Mouse (Mus musculus): ENCODE data around the gene Atxn7l3b. TPM values are rescaled to one million over a fixed set of nuclear protein-coding genes. Genes with fewer than 3 reads are reported as not detected.

Gene Atxn7l3b
- total and polyA plus RNA-seq, 3 experiments: 34.0 to 55.4 (median 53.8) TPM

DNA sequence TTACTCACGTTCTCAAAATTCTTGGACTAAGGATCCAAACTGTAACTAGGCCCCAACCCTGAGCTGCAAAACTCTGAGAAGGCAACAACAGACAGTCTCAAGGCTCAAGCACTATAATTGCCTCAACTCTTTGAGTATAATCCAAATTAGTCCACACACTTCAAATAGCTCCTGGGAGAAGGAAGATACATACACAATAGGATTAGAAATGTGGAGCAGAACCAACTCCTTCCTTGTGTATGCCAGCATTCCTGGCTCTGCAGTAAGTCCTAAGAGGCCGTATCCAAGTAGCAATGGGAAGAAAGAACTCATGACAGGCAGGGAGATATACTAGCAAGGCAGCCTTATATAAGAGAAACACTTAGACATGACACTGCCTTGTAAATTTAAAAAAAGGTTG is 2.5 kb downstream of the Atxn7l3b start:
- no peak for DNase-seq (ENCODE audit: extremely low read depth)
- Histone ChIP-seq H3K9ac (ENCODE audit: insufficient read depth, low read depth) (peak overlapping the region; percentile 60), H3K27me3 (replicated peaks) (no peaks in the 10 kb centered on the region), H3K79me2 (replicated peaks; ENCODE audit: control insufficient read depth, extremely low read depth, insufficient read depth, poor library complexity, severe bottlenecking) (peaks cover 34% of the 10 kb centered on the region), H3K4me2 (ENCODE audit: insufficient read depth, low read depth, poor library complexity, severe bottlenecking) (peak overlapping the region; percentile 81), H3K36me3 (replicated peaks in 1 of 2; ENCODE audit: control insufficient read depth in 1 of 2, insufficient read depth in 1 of 2, low read length in 1 of 2) (peaks cover 11 to 29% of the 10 kb centered on the region in 2 experiments), H3K4me1 (ENCODE audit: control insufficient read depth in 1 of 2, insufficient read depth in 2 of 2) (peaks cover 2 to 39% of the 10 kb centered on the region in 2 experiments; a peak in 3 of 4 replicates), H3K9me3 (replicated peaks; ENCODE audit: low read length) (no peaks in the 10 kb centered on the region), H3K27ac (ENCODE audit: insufficient read depth, low read depth) (no peak overlapping the region), H3K4me3 (replicated peaks in 1 of 3; ENCODE audit: low read depth in 2 of 3, low read length in 2 of 3, poor library complexity in 1 of 3) (peak overlapping the region in 1 of 3 experiments; percentile 32)
- no peak for TF ChIP-seq MYC (IDR thresholded peaks at IDR 0.05; ENCODE audit: low read depth, low read length)
- in situ Hi-C loops (cut with MboI; ENCODE audit: low pct_ligation_motif_present, low pct_unique_long_range_greater_than_20kb, low sequenced_read_pairs) (no loop called here), dilution Hi-C loops (cut with MboI; ENCODE audit: extremely low pct_ligation_motif_present, extremely low pct_unique_long_range_greater_than_20kb, low sequenced_read_pairs) (no loop called here)

DNA sequence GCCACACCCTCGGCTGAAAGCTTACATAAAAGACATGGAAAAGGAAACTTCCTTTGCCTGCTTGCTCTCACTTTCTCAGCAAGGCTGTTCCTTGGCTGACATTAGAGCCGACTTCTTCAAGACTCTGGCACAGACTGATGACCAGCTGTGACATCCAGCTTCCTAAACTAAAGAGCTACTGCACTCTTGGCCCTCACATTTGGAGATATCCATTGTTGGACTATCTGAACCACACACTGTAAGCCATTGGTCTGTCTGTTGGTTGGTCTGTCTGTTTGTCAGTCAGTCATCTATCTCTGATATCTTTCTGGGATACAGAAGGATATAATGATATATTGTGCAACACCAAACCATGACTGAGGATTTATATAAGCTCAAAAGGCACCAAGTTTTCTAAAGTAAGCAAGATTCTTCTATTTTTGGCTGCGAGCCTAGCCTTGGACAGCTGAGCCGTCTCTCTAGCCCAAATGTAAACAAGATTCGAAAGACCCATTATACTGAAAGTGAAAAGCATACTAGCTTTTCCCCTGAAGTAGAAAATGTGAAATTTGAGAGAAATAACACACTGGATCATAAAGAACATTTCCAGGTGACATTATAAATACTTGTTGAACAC is 12.1 kb downstream of the Atxn7l3b start:
- no peaks in the 10 kb centered on the region for H3K9me3 ChIP-seq (replicated peaks; ENCODE audit: low read length)
- H3K4me2 ChIP-seq (ENCODE audit: insufficient read depth, low read depth, poor library complexity, severe bottlenecking): no peak overlapping the region
- in situ Hi-C loops (cut with MboI; ENCODE audit: low pct_ligation_motif_present, low pct_unique_long_range_greater_than_20kb, low sequenced_read_pairs): no loop called here
- no peak for TF ChIP-seq MAFK (IDR thresholded peaks at IDR 0.05; ENCODE audit: insufficient replicate concordance, low read length)
- no peak for TF ChIP-seq USF2 (conservative IDR thresholded peaks at IDR 0.05; ENCODE audit: low read depth, low read length)
- no peak for TF ChIP-seq RCOR1 (conservative IDR thresholded peaks at IDR 0.05; ENCODE audit: low read depth, low read length)
- no peak for TF ChIP-seq HCFC1 (IDR thresholded peaks at IDR 0.05; ENCODE audit: low read depth, low read length)
- no peak for TF ChIP-seq POLR2AphosphoS2 (IDR thresholded peaks at IDR 0.05; ENCODE audit: low read depth, low read length)
- no peak for TF ChIP-seq SIN3A (IDR thresholded peaks at IDR 0.05; ENCODE audit: low read length)
- TF ChIP-seq BHLHE40 (IDR thresholded peaks at IDR 0.05; ENCODE audit: low read depth, low read length): no peak
- TF ChIP-seq RAD21 (IDR thresholded peaks at IDR 0.05; ENCODE audit: low read depth, low read length): no peak
- TF ChIP-seq CTCF (conservative IDR thresholded peaks at IDR 0.05 in 1 of 2, IDR thresholded peaks at IDR 0.05 in 1 of 2; ENCODE audit: low read depth in 2 of 2, low read length in 2 of 2): no peak
- TF ChIP-seq EP300 (IDR thresholded peaks at IDR 0.05; ENCODE audit: low read length): no peak
- no peak for TF ChIP-seq PAX5 (IDR thresholded peaks at IDR 0.05; ENCODE audit: low read length)
- no peak for TF ChIP-seq MYC (IDR thresholded peaks at IDR 0.05; ENCODE audit: low read depth, low read length)
- no peak for TF ChIP-seq JUN (IDR thresholded peaks at IDR 0.05; ENCODE audit: insufficient read depth, low read depth, low read length)
- TF ChIP-seq ZNF384 (IDR thresholded peaks at IDR 0.05; ENCODE audit: low read depth, low read length): no peak
- H3K36me3 ChIP-seq (replicated peaks in 1 of 2; ENCODE audit: control insufficient read depth in 1 of 2, insufficient read depth in 1 of 2, low read length in 1 of 2): peaks cover 0 to under 1% of the 10 kb centered on the region in 2 experiments
- H3K9ac ChIP-seq (ENCODE audit: insufficient read depth, low read depth): no peak overlapping the region
- dilution Hi-C loops (cut with MboI; ENCODE audit: extremely low pct_ligation_motif_present, extremely low pct_unique_long_range_greater_than_20kb, low sequenced_read_pairs): no loop called here
- H3K79me2 ChIP-seq (replicated peaks; ENCODE audit: control insufficient read depth, extremely low read depth, insufficient read depth, poor library complexity, severe bottlenecking): no peaks in the 10 kb centered on the region
- H3K27me3 ChIP-seq (replicated peaks): no peaks in the 10 kb centered on the region
- no peaks in the 10 kb centered on the region for H3K4me1 ChIP-seq (ENCODE audit: control insufficient read depth in 1 of 2, insufficient read depth in 2 of 2)
- no peak overlapping the region for H3K4me3 ChIP-seq (replicated peaks in 1 of 3; ENCODE audit: low read depth in 2 of 3, low read length in 2 of 3, poor library complexity in 1 of 3)
- no peak overlapping the region for H3K27ac ChIP-seq (ENCODE audit: insufficient read depth, low read depth)
- DNase-seq (ENCODE audit: extremely low read depth): no peak

Measured in CH12.LX (cell line).